Mouse (Mus musculus): ENCODE measurements around the gene Glmp.

- TF ChIP-seq CTCF (IDR thresholded peaks at IDR 0.05; ENCODE audit: low read depth) (no peak), EP300 (IDR thresholded peaks at IDR 0.05; ENCODE audit: low read depth) (no peak)
These were observed 44.8 kb upstream of the Glmp start for GRCm38 (mm10) chr3:88280035-88280434.

All from liver, postnatal 0 days (tissue).